Mouse (Mus musculus): ENCODE measurements around the gene Kdsr. TPM values are rescaled to one million over a fixed set of nuclear protein-coding genes. Genes with fewer than 3 reads are reported as not detected.
"Not testable (repeated sequence)": the region's sequence is repeated elsewhere in the genome, so short reads cannot be mapped to it uniquely, and the experiment has no call there.

Kdsr gene
- polyA plus RNA-seq, 1 experiment from 2014 or later: 17.5 TPM

GRCm38 (mm10) chr1:106748555-106749315 lies 10.8 kb downstream of the Kdsr start:
- peaks cover 6% of the 10 kb centered on the region for H3K36me3 ChIP-seq (ENCODE audit: control insufficient read depth, insufficient read depth, low read length)
- ATAC-seq (ENCODE audit: low read depth): no peak

GRCm38 (mm10) chr1:106742980-106743379 lies 16.5 kb downstream of the Kdsr start:
- Histone ChIP-seq H3K4me2 (ENCODE audit: low read depth, low read length) (no peak overlapping the region), H3K4me1 (replicated peaks; ENCODE audit: control insufficient read depth, insufficient read depth, low read length) (no peaks in the 10 kb centered on the region), H3K9ac (ENCODE audit: low read length) (no peak overlapping the region), H3K27ac (ENCODE audit: low read length) (no peak overlapping the region), H3K9me3 (ENCODE audit: control insufficient read depth, low read length) (no peaks in the 10 kb centered on the region), H3K36me3 (ENCODE audit: control insufficient read depth, insufficient read depth, low read length) (peaks cover 13% of the 10 kb centered on the region), H3K4me3 (ENCODE audit: low read length) (no peak overlapping the region), H3K27me3 (ENCODE audit: control insufficient read depth, insufficient read depth, low read depth, low read length) (no peaks in the 10 kb centered on the region)
- WGBS: 93% methylated on average over 6 of the region's 6 CpGs
- no peak for ATAC-seq (ENCODE audit: low read depth)

More at GRCm38 (mm10) chr1:106748555-106749315, 10.8 kb downstream of the Kdsr start:
- Histone ChIP-seq H3K9ac (ENCODE audit: low read length) (no peak overlapping the region), H3K9me3 (ENCODE audit: control insufficient read depth, low read length) (no peaks in the 10 kb centered on the region), H3K4me3 (ENCODE audit: low read length) (no peak overlapping the region), H3K4me1 (replicated peaks; ENCODE audit: control insufficient read depth, insufficient read depth, low read length) (no peaks in the 10 kb centered on the region), H3K4me2 (ENCODE audit: low read depth, low read length) (no peak overlapping the region), H3K27me3 (ENCODE audit: control insufficient read depth, insufficient read depth, low read depth, low read length) (no peaks in the 10 kb centered on the region), H3K27ac (ENCODE audit: low read length) (no peak overlapping the region)
- 86% methylated on average over 6 of the region's 6 CpGs for WGBS

GRCm38 (mm10) chr1:106740735-106741134 lies 18.8 kb downstream of the Kdsr start:
- Histone ChIP-seq H3K4me1 (replicated peaks; ENCODE audit: control insufficient read depth, insufficient read depth, low read length) (no peaks in the 10 kb centered on the region), H3K4me2 (ENCODE audit: low read depth, low read length) (no peak overlapping the region), H3K27me3 (ENCODE audit: control insufficient read depth, insufficient read depth, low read depth, low read length) (no peaks in the 10 kb centered on the region), H3K4me3 (ENCODE audit: low read length) (no peak overlapping the region), H3K9me3 (ENCODE audit: control insufficient read depth, low read length) (no peaks in the 10 kb centered on the region), H3K27ac (ENCODE audit: low read length) (no peak overlapping the region), H3K36me3 (ENCODE audit: control insufficient read depth, insufficient read depth, low read length) (peaks cover 13% of the 10 kb centered on the region), H3K9ac (ENCODE audit: low read length) (no peak overlapping the region)
- 92% methylated on average over 4 of the region's 4 CpGs for WGBS
- ATAC-seq (ENCODE audit: low read depth): no peak

- Histone ChIP-seq H3K27me3 (ENCODE audit: control insufficient read depth, insufficient read depth, low read depth, low read length) (no peaks in the 10 kb centered on the region), H3K27ac (ENCODE audit: low read length) (no peak overlapping the region), H3K36me3 (ENCODE audit: control insufficient read depth, insufficient read depth, low read length) (peaks cover 11% of the 10 kb centered on the region), H3K9ac (ENCODE audit: low read length) (no peak overlapping the region), H3K4me3 (ENCODE audit: low read length) (no peak overlapping the region), H3K4me1 (replicated peaks; ENCODE audit: control insufficient read depth, insufficient read depth, low read length) (no peaks in the 10 kb centered on the region), H3K4me2 (ENCODE audit: low read depth, low read length) (no peak overlapping the region), H3K9me3 (ENCODE audit: control insufficient read depth, low read length) (no peaks in the 10 kb centered on the region)
- 89% methylated on average over 5 of the region's 5 CpGs for WGBS
- no peak for ATAC-seq (ENCODE audit: low read depth)
Measured at GRCm38 (mm10) chr1:106739810-106740209, 19.7 kb downstream of the Kdsr start.

- Histone ChIP-seq H3K27ac (ENCODE audit: low read length) (no peak overlapping the region), H3K36me3 (ENCODE audit: control insufficient read depth, insufficient read depth, low read length) (peaks cover 15% of the 10 kb centered on the region), H3K9me3 (ENCODE audit: control insufficient read depth, low read length) (no peaks in the 10 kb centered on the region), H3K9ac (ENCODE audit: low read length) (no peak overlapping the region), H3K4me2 (ENCODE audit: low read depth, low read length) (no peak overlapping the region), H3K4me3 (ENCODE audit: low read length) (no peak overlapping the region), H3K4me1 (replicated peaks; ENCODE audit: control insufficient read depth, insufficient read depth, low read length) (no peaks in the 10 kb centered on the region), H3K27me3 (ENCODE audit: control insufficient read depth, insufficient read depth, low read depth, low read length) (no peaks in the 10 kb centered on the region)
- WGBS: 89% methylated on average over 3 of the region's 3 CpGs
- no peak for ATAC-seq (ENCODE audit: low read depth)
Measured at GRCm38 (mm10) chr1:106738092-106738491, 21.4 kb downstream of the Kdsr start.

GRCm38 (mm10) chr1:106736211-106736610 lies 23.3 kb downstream of the Kdsr start:
- no peaks in the 10 kb centered on the region for H3K4me1 ChIP-seq (replicated peaks; ENCODE audit: control insufficient read depth, insufficient read depth, low read length)
- ATAC-seq (ENCODE audit: low read depth): no peak
- H3K27ac ChIP-seq (ENCODE audit: low read length): no peak overlapping the region
- no peak overlapping the region for H3K4me2 ChIP-seq (ENCODE audit: low read depth, low read length)
- H3K9ac ChIP-seq (ENCODE audit: low read length): no peak overlapping the region
- WGBS: 94% methylated on average over 8 of the region's 8 CpGs
- no peak overlapping the region for H3K4me3 ChIP-seq (ENCODE audit: low read length)
- peaks cover 10% of the 10 kb centered on the region for H3K36me3 ChIP-seq (ENCODE audit: control insufficient read depth, insufficient read depth, low read length)
- no peaks in the 10 kb centered on the region for H3K9me3 ChIP-seq (ENCODE audit: control insufficient read depth, low read length)
- no peaks in the 10 kb centered on the region for H3K27me3 ChIP-seq (ENCODE audit: control insufficient read depth, insufficient read depth, low read depth, low read length)

GRCm38 (mm10) chr1:106735586-106735985 lies 23.9 kb downstream of the Kdsr start:
- no peaks in the 10 kb centered on the region for H3K27me3 ChIP-seq (ENCODE audit: control insufficient read depth, insufficient read depth, low read depth, low read length)
- H3K36me3 ChIP-seq (ENCODE audit: control insufficient read depth, insufficient read depth, low read length): peaks cover 10% of the 10 kb centered on the region
- WGBS: 54% methylated on average over 2 of the region's 2 CpGs
- H3K27ac ChIP-seq (ENCODE audit: low read length): no peak overlapping the region
- no peak for ATAC-seq (ENCODE audit: low read depth)
- no peak overlapping the region for H3K9ac ChIP-seq (ENCODE audit: low read length)
- H3K4me3 ChIP-seq (ENCODE audit: low read length): no peak overlapping the region
- H3K4me1 ChIP-seq (replicated peaks; ENCODE audit: control insufficient read depth, insufficient read depth, low read length): no peaks in the 10 kb centered on the region
- no peak overlapping the region for H3K4me2 ChIP-seq (ENCODE audit: low read depth, low read length)
- no peaks in the 10 kb centered on the region for H3K9me3 ChIP-seq (ENCODE audit: control insufficient read depth, low read length)

GRCm38 (mm10) chr1:106722061-106722460 lies 37.5 kb downstream of the Kdsr start:
- ATAC-seq (ENCODE audit: low read depth): no peak
- no peak overlapping the region for H3K4me3 ChIP-seq (ENCODE audit: low read length)
- peaks cover 3% of the 10 kb centered on the region; the same call in 1 of the 2 replicates for H3K36me3 ChIP-seq (ENCODE audit: control insufficient read depth, insufficient read depth, low read length)
- H3K4me1 ChIP-seq (replicated peaks; ENCODE audit: control insufficient read depth, insufficient read depth, low read length): no peaks in the 10 kb centered on the region
- H3K27ac ChIP-seq (ENCODE audit: low read length): no peak overlapping the region
- no peak overlapping the region for H3K4me2 ChIP-seq (ENCODE audit: low read depth, low read length)
- H3K9ac ChIP-seq (ENCODE audit: low read length): no peak overlapping the region
- 55% methylated on average over 5 of the region's 5 CpGs for WGBS
- no peaks in the 10 kb centered on the region for H3K9me3 ChIP-seq (ENCODE audit: control insufficient read depth, low read length)
- H3K27me3 ChIP-seq (ENCODE audit: control insufficient read depth, insufficient read depth, low read depth, low read length): no peaks in the 10 kb centered on the region

- H3K9ac ChIP-seq (ENCODE audit: low read length); H3K27ac ChIP-seq (ENCODE audit: low read length); H3K4me1 ChIP-seq (replicated peaks; ENCODE audit: control insufficient read depth, insufficient read depth, low read length); H3K4me2 ChIP-seq (ENCODE audit: low read depth, low read length); H3K4me3 ChIP-seq (ENCODE audit: low read length); H3K27me3 ChIP-seq (ENCODE audit: control insufficient read depth, insufficient read depth, low read depth, low read length); ATAC-seq (ENCODE audit: low read depth); H3K9me3 ChIP-seq (ENCODE audit: control insufficient read depth, low read length); H3K36me3 ChIP-seq (ENCODE audit: control insufficient read depth, insufficient read depth, low read length): not testable (repeated sequence)
- WGBS: 67% methylated on average over 7 of the region's 7 CpGs
Measured at GRCm38 (mm10) chr1:106717736-106718135, 41.8 kb downstream of the Kdsr start.

Data from lung, embryonic 16.5 days (tissue).